Mouse (Mus musculus) liver, adult 2 months (tissue): ENCODE results near the gene Syt1.

Source experiments
- CTCF ChIP-seq: fragments of 200-500 bp; IDR thresholded peaks from 2 replicates; pipeline ENCODE4 v1.5.1; 2011; ENCODE audit warnings: low read depth, low read length, control low read depth
- POLR2A ChIP-seq: fragments of 200-500 bp; IDR thresholded peaks from 2 replicates; pipeline ENCODE4 v1.6.1; 2011; ENCODE audit warnings: low read length, control low read depth; ENCODE audit not compliant: insufficient read depth; ENCODE audit errors: extremely low read depth

- TF ChIP-seq CTCF (no peak), POLR2A (no peak)
These were observed 179.0 kb downstream of the Syt1 start for GRCm38 (mm10) chr10:108831801-108832200.
